Mouse (Mus musculus) gastrocnemius, postnatal 4 days (tissue): ENCODE measurements around the gene Hmga1. TPM values are rescaled to one million over a fixed set of nuclear protein-coding genes. Genes with fewer than 3 reads are reported as not detected.

Experiments used
- DNase-seq, 2 experiments: peaks; one replicate each; pipeline ENCODE4 v3.0.0; 2021 to 2022; ENCODE audit warnings: low spot score in 2 of 2, mixed read lengths in 2 of 2
- total RNA-seq, 2 experiments: library from RNA; stranded (reverse); gene quantifications; 2 replicates each; pipeline ENCODE4 v1.2.3; 2021

Hmga1 gene
- total RNA-seq, 2 experiments from 2014 or later = 48.5 to 51.3 TPM

GRCm38 (mm10) chr17:27557927-27558661, 1.8 kb downstream of the Hmga1 start:
- DNase-seq = no peak

- no peak for DNase-seq
Observed at GRCm38 (mm10) chr17:27558845-27559244, 2.5 kb downstream of the Hmga1 start.

GRCm38 (mm10) chr17:27559596-27559995, 3.3 kb downstream of the Hmga1 start:
- no peak for DNase-seq

- no peak for DNase-seq
Observed at GRCm38 (mm10) chr17:27560926-27561480, 4.7 kb downstream of the Hmga1 start.

GRCm38 (mm10) chr17:27561809-27562526, 5.7 kb downstream of the Hmga1 start:
- DNase-seq = no peak

- no peak for DNase-seq
Observed at GRCm38 (mm10) chr17:27563771-27564244, 7.5 kb downstream of the Hmga1 start.

GRCm38 (mm10) chr17:27564391-27565162, 8.3 kb downstream of the Hmga1 start:
- DNase-seq = no peak

GRCm38 (mm10) chr17:27565163-27565941, 9.1 kb downstream of the Hmga1 start, which contains the start of gene AI413582:
AI413582 (minus strand) TSS chr17:27565756.
- DNase-seq = peak; percentile 95 to 96

- DNase-seq = no peak
Observed at GRCm38 (mm10) chr17:27565942-27566267, 9.6 kb downstream of the Hmga1 start.

- DNase-seq = no peak
Observed at GRCm38 (mm10) chr17:27568228-27568627, 11.9 kb downstream of the Hmga1 start.

GRCm38 (mm10) chr17:27571315-27571714, 15.0 kb downstream of the Hmga1 start:
- DNase-seq = no peak

GRCm38 (mm10) chr17:27573772-27574320, 17.5 kb downstream of the Hmga1 start:
- DNase-seq = no peak

- DNase-seq = peak; percentile 63 to 77
Observed at GRCm38 (mm10) chr17:27574470-27575115, 18.3 kb downstream of the Hmga1 start.

- no peak for DNase-seq
Observed at GRCm38 (mm10) chr17:27575116-27575776, 18.9 kb downstream of the Hmga1 start.

- DNase-seq = no peak
Observed at GRCm38 (mm10) chr17:27576056-27576455, 19.8 kb downstream of the Hmga1 start.

- DNase-seq = no peak
Observed at GRCm38 (mm10) chr17:27577468-27577867, 21.2 kb downstream of the Hmga1 start.

- DNase-seq = no peak
Observed at GRCm38 (mm10) chr17:27578487-27578886, 22.2 kb downstream of the Hmga1 start.

- DNase-seq = no peak
Observed at GRCm38 (mm10) chr17:27579816-27580215, 23.5 kb downstream of the Hmga1 start.

GRCm38 (mm10) chr17:27580392-27581068, 24.2 kb downstream of the Hmga1 start:
- no peak for DNase-seq
